Mouse (Mus musculus) hindbrain, embryonic 10.5 days (tissue): ENCODE data around the gene Ints1. TPM values are rescaled to one million over a fixed set of nuclear protein-coding genes. Genes with fewer than 3 reads are reported as not detected.
A peak's percentile ranks its signal among the peaks of the same experiment; 100 is the strongest.

ENCODE experiments used
- DNase-seq: peaks from one replicate; pipeline ENCODE4 v3.0.0-alpha.2; 2017; ENCODE audit warnings: low spot score
- H3K27ac ChIP-seq: fragments of 300-500 bp; sonication (generic); 2 replicates; pipeline ENCODE4 v1.5.1; 2016; ENCODE audit warnings: mild to moderate bottlenecking, moderate library complexity
- H3K27me3 ChIP-seq: fragments of 300-500 bp; sonication (generic); 2 replicates; pipeline ENCODE4 v1.6.1; 2016; ENCODE audit warnings: mild to moderate bottlenecking; ENCODE audit not compliant: poor library complexity, insufficient read depth, severe bottlenecking
- H3K36me3 ChIP-seq: fragments of 300-500 bp; sonication (generic); 2 replicates; pipeline ENCODE4 v1.6.1; 2016; ENCODE audit warnings: mild to moderate bottlenecking, moderate library complexity
- H3K4me1 ChIP-seq: fragments of 300-500 bp; sonication (generic); replicated peaks from 2 replicates; pipeline ENCODE4 v1.6.1; 2016; ENCODE audit warnings: mild to moderate bottlenecking
- H3K4me3 ChIP-seq: fragments of 300-500 bp; sonication (generic); 2 replicates; pipeline ENCODE4 v1.5.1; 2016; ENCODE audit warnings: mild to moderate bottlenecking, moderate library complexity
- H3K9me3 ChIP-seq: fragments of 300-500 bp; sonication (generic); 2 replicates; pipeline ENCODE4 v1.6.1; 2016; ENCODE audit warnings: mild to moderate bottlenecking, moderate library complexity
- WGBS: fragments of 180-500 bp; shearing (Covaris S2); methylation state at CpG from one replicate; pipeline ENCODE4 v1.1.7; 2016; 5-methylcytosine and 5-hydroxymethylcytosine counted together
- polyA plus RNA-seq: library from polyadenylated mRNA; unstranded; fragments of >200 nt; fragmentation: Nextera tagmentation; extraction: Ambion mirVana; gene quantifications from 2 replicates; pipeline ENCODE4 v1.2.1, GENCODE M21; 2016

Ints1 gene
- polyA plus RNA-seq, 1 experiment from 2014 or later = 34.8 TPM

GRCm38 (mm10) chr5:139797473-139798167, 22.1 kb upstream of the Ints1 start:
- 21% methylated on average over 11 of the region's 11 CpGs for WGBS
- H3K9me3 ChIP-seq = no peaks in the 10 kb centered on the region
- peaks cover 68% of the 10 kb centered on the region for H3K27me3 ChIP-seq
- peaks cover 71% of the 10 kb centered on the region for H3K4me1 ChIP-seq
- peak; percentile 89 for DNase-seq
- H3K27ac ChIP-seq = peak overlapping the region; percentile 88
- peaks cover 28% of the 10 kb centered on the region for H3K36me3 ChIP-seq
- H3K4me3 ChIP-seq = peak overlapping the region; percentile 44

GRCm38 (mm10) chr5:139796900-139797299, 21.4 kb upstream of the Ints1 start:
- Histone ChIP-seq H3K9me3 (no peaks in the 10 kb centered on the region), H3K4me3 (peak overlapping the region; percentile 44; the same call in 1 of the 2 replicates), H3K36me3 (peaks cover 27% of the 10 kb centered on the region), H3K4me1 (peaks cover 79% of the 10 kb centered on the region), H3K27ac (peak overlapping the region; percentile 88), H3K27me3 (peaks cover 70% of the 10 kb centered on the region)
- peak; percentile 45 for DNase-seq
- WGBS = 23% methylated on average over 13 of the region's 13 CpGs

GRCm38 (mm10) chr5:139796001-139796620, 20.6 kb upstream of the Ints1 start:
- Histone ChIP-seq H3K27ac (peak overlapping the region; percentile 88), H3K9me3 (no peaks in the 10 kb centered on the region), H3K4me1 (peaks cover 86% of the 10 kb centered on the region), H3K4me3 (no peak overlapping the region), H3K36me3 (peaks cover 21% of the 10 kb centered on the region), H3K27me3 (peaks cover 69% of the 10 kb centered on the region)
- no peak for DNase-seq
- 85% methylated on average over 9 of the region's 9 CpGs for WGBS

GRCm38 (mm10) chr5:139794938-139795337, 19.5 kb upstream of the Ints1 start:
- Histone ChIP-seq H3K9me3 (no peaks in the 10 kb centered on the region), H3K4me1 (peaks cover 91% of the 10 kb centered on the region), H3K4me3 (no peak overlapping the region), H3K27ac (0 out of 2 replicates have a peak overlapping the region, but pooled peaks have one; percentile 0), H3K27me3 (peaks cover 57% of the 10 kb centered on the region), H3K36me3 (peaks cover 10% of the 10 kb centered on the region)
- 67% methylated on average over 10 of the region's 10 CpGs for WGBS
- no peak for DNase-seq

- no peak for DNase-seq
- 85% methylated on average over 5 of the region's 5 CpGs for WGBS
- H3K4me1 ChIP-seq = peaks cover 84% of the 10 kb centered on the region
These were observed 18.7 kb upstream of the Ints1 start for GRCm38 (mm10) chr5:139794137-139794536.

GRCm38 (mm10) chr5:139793338-139794089, 18.0 kb upstream of the Ints1 start:
- H3K4me1 ChIP-seq = peaks cover 78% of the 10 kb centered on the region
- DNase-seq = no peak
- 74% methylated on average over 11 of the region's 11 CpGs for WGBS
- no peaks in the 10 kb centered on the region for H3K9me3 ChIP-seq
- H3K27me3 ChIP-seq = peaks cover 43% of the 10 kb centered on the region
- H3K4me3 ChIP-seq = peak overlapping the region; percentile 90
- H3K36me3 ChIP-seq = no peaks in the 10 kb centered on the region
- H3K27ac ChIP-seq = no peak overlapping the region

More at GRCm38 (mm10) chr5:139794137-139794536, 18.7 kb upstream of the Ints1 start:
- Histone ChIP-seq H3K9me3 (no peaks in the 10 kb centered on the region), H3K36me3 (peaks cover 2% of the 10 kb centered on the region), H3K27me3 (peaks cover 49% of the 10 kb centered on the region), H3K4me3 (no peak overlapping the region), H3K27ac (no peak overlapping the region)

- no peak for DNase-seq
- Histone ChIP-seq H3K36me3 (no peaks in the 10 kb centered on the region), H3K27ac (no peak overlapping the region), H3K27me3 (peaks cover 43% of the 10 kb centered on the region), H3K9me3 (no peaks in the 10 kb centered on the region), H3K4me1 (peaks cover 72% of the 10 kb centered on the region), H3K4me3 (peak overlapping the region; percentile 90)
- WGBS = 71% methylated on average over 3 of the region's 3 CpGs
These were observed 17.5 kb upstream of the Ints1 start for GRCm38 (mm10) chr5:139792966-139793337.

- WGBS = 25% methylated on average over 11 of the region's 11 CpGs
- H3K27ac ChIP-seq = no peak overlapping the region
- DNase-seq = no peak
- peaks cover 66% of the 10 kb centered on the region for H3K4me1 ChIP-seq
- H3K4me3 ChIP-seq = peak overlapping the region; percentile 90
- H3K27me3 ChIP-seq = peaks cover 43% of the 10 kb centered on the region
- no peaks in the 10 kb centered on the region for H3K9me3 ChIP-seq
- no peaks in the 10 kb centered on the region for H3K36me3 ChIP-seq
These were observed 16.8 kb upstream of the Ints1 start for GRCm38 (mm10) chr5:139792159-139792775.

GRCm38 (mm10) chr5:139791227-139792158, 16.0 kb upstream of the Ints1 start, which contains the start of gene Mafk:
TSS of gene Mafk (plus strand) at chr5:139791513.
- Histone ChIP-seq H3K9me3 (no peaks in the 10 kb centered on the region), H3K27me3 (peaks cover 43% of the 10 kb centered on the region), H3K4me3 (peak within 1 kb of the TSS; percentile 90), H3K4me1 (peaks cover 58% of the 10 kb centered on the region), H3K36me3 (no peaks in the 10 kb centered on the region), H3K27ac (peak within 1 kb of the TSS; percentile 86)
- WGBS = under 1% methylated on average over 92 of the region's 92 CpGs
- peak; percentile 97 for DNase-seq

- no peaks in the 10 kb centered on the region for H3K36me3 ChIP-seq
- no peaks in the 10 kb centered on the region for H3K9me3 ChIP-seq
- H3K4me3 ChIP-seq = no peak overlapping the region
- no peak overlapping the region for H3K27ac ChIP-seq
- H3K4me1 ChIP-seq = peaks cover 38% of the 10 kb centered on the region
- H3K27me3 ChIP-seq = peaks cover 23% of the 10 kb centered on the region
- WGBS = 62% methylated on average over 4 of the region's 4 CpGs
- DNase-seq = no peak
These were observed 14.0 kb upstream of the Ints1 start for GRCm38 (mm10) chr5:139789466-139789865.

- Histone ChIP-seq H3K4me1 (no peaks in the 10 kb centered on the region), H3K36me3 (no peaks in the 10 kb centered on the region), H3K9me3 (no peaks in the 10 kb centered on the region), H3K4me3 (no peak overlapping the region), H3K27ac (no peak overlapping the region), H3K27me3 (no peaks in the 10 kb centered on the region)
- WGBS = 83% methylated on average over 8 of the region's 8 CpGs
- no peak for DNase-seq
These were observed 5.9 kb upstream of the Ints1 start for GRCm38 (mm10) chr5:139781406-139781805.

GRCm38 (mm10) chr5:139776966-139777365, 1.5 kb upstream of the Ints1 start:
- H3K27me3 ChIP-seq = no peaks in the 10 kb centered on the region
- H3K4me3 ChIP-seq = no peak overlapping the region
- H3K9me3 ChIP-seq = no peaks in the 10 kb centered on the region
- no peak overlapping the region for H3K27ac ChIP-seq
- no peak for DNase-seq
- H3K36me3 ChIP-seq = peaks cover 23% of the 10 kb centered on the region
- WGBS = 86% methylated on average over 5 of the region's 5 CpGs
- H3K4me1 ChIP-seq = peaks cover 18% of the 10 kb centered on the region
